Mouse (Mus musculus) liver, embryonic 13.5 days (tissue): ENCODE results near the gene Fam131b. TPM values are rescaled to one million over a fixed set of nuclear protein-coding genes. Genes with fewer than 3 reads are reported as not detected.

Experiments used
- ATAC-seq: fragments of 200-750 bp; cut with Nextera tagmentation; 2 replicates; pipeline ENCODE4 v1.8.0; 2017; ENCODE audit warnings: low read depth, mild to moderate bottlenecking, moderate number of reproducible peaks, moderate library complexity
- DNase-seq: peaks from one replicate; pipeline ENCODE4 v3.0.0; 2022
- H3K27ac ChIP-seq: fragments of 300-500 bp; sonication (generic); 2 replicates; pipeline ENCODE4 v1.5.1; 2015; ENCODE audit warnings: moderate library complexity, mild to moderate bottlenecking, inconsistent platforms
- H3K27me3 ChIP-seq: fragments of 300-500 bp; sonication (generic); 2 replicates; pipeline ENCODE4 v1.6.1; 2015; ENCODE audit warnings: mild to moderate bottlenecking, inconsistent platforms
- H3K36me3 ChIP-seq: fragments of 300-500 bp; sonication (generic); 2 replicates; pipeline ENCODE4 v1.6.1; 2015; ENCODE audit warnings: mild to moderate bottlenecking, inconsistent platforms
- H3K4me1 ChIP-seq: fragments of 300-500 bp; sonication (generic); replicated peaks from 2 replicates; pipeline ENCODE4 v1.6.1; 2015; ENCODE audit warnings: inconsistent platforms
- H3K4me2 ChIP-seq: fragments of 300-500 bp; sonication (generic); 2 replicates; pipeline ENCODE4 v1.6.1; 2015; ENCODE audit warnings: inconsistent platforms, mild to moderate bottlenecking, moderate library complexity
- H3K4me3 ChIP-seq: fragments of 300-500 bp; sonication (generic); replicated peaks from 2 replicates; pipeline ENCODE4 v1.5.1; 2015; ENCODE audit warnings: mild to moderate bottlenecking, inconsistent platforms
- H3K9ac ChIP-seq: fragments of 300-500 bp; sonication (generic); 2 replicates; pipeline ENCODE4 v1.6.1; 2015; ENCODE audit warnings: mild to moderate bottlenecking, inconsistent platforms
- H3K9me3 ChIP-seq: fragments of 300-500 bp; sonication (generic); replicated peaks from 2 replicates; pipeline ENCODE4 v1.6.1; 2016; ENCODE audit warnings: inconsistent platforms
- WGBS: fragments of 180-500 bp; shearing (Covaris S2); methylation state at CpG from one replicate; pipeline ENCODE4 v1.1.7; 2015; ENCODE audit not compliant: insufficient replicate concordance; 5-methylcytosine and 5-hydroxymethylcytosine counted together
- polyA plus RNA-seq: library from polyadenylated mRNA; unstranded; fragments of >200 nt; fragmentation: Nextera tagmentation; extraction: Ambion mirVana; gene quantifications from 2 replicates; pipeline ENCODE4 v1.2.1, GENCODE M21; 2015

Gene Fam131b
- polyA plus RNA-seq = 0.05 TPM in 2 replicates

DNA sequence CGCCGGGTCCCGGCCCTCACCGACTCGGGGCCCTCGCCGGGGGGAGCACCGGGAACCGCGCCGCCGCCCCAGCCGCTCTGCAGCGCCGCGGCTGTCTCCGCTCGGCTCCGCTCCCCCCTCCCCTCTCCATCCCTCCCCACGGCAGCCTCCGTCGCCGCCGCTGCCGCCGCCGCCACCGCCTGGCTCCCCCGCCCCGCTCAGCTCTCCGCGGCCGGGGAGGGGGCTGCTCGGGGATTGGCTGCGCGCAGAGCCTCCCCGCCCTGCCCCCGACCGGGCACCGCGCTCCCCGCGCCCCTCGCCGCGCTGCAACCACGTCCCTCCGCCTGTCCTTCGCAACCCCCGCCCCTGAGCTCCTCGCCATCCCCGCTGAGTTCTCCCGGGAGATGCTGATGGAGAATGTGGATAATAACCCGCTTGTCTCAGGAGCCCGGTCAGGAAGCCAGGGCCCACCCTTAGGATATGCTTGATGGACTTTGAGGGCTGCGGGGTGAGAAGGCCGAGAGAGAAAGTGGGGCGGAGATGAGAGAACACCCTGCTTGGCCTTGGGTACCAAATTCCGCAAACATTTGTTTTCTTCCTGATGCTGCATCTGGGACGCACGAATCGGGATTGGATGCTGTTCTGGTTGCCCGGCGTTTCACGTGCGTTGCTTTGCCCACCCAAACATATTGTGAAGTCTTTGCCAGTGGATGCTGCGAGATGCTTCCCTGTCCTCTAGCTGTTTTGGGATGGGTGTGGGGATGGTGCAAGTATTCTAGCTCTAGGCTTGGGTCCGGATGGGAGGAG is at the start of gene Fam131b:
Gene Fam131b, minus strand, starts transcription at position 162 of the 786 bp plus-strand sequence.
- Histone ChIP-seq H3K4me2 (peak within 1 kb of the TSS; percentile 69), H3K36me3 (no peaks in the 10 kb centered on the region), H3K27me3 (peaks cover 61% of the 10 kb centered on the region), H3K4me3 (peak within 1 kb of the TSS; percentile 52), H3K9ac (no peak within 1 kb of the TSS), H3K9me3 (no peaks in the 10 kb centered on the region), H3K4me1 (peaks cover 34% of the 10 kb centered on the region), H3K27ac (no peak within 1 kb of the TSS)
- ATAC-seq (no peak), DNase-seq (no peak)
- 1% methylated on average over 36 of the region's 68 CpGs for WGBS

DNA sequence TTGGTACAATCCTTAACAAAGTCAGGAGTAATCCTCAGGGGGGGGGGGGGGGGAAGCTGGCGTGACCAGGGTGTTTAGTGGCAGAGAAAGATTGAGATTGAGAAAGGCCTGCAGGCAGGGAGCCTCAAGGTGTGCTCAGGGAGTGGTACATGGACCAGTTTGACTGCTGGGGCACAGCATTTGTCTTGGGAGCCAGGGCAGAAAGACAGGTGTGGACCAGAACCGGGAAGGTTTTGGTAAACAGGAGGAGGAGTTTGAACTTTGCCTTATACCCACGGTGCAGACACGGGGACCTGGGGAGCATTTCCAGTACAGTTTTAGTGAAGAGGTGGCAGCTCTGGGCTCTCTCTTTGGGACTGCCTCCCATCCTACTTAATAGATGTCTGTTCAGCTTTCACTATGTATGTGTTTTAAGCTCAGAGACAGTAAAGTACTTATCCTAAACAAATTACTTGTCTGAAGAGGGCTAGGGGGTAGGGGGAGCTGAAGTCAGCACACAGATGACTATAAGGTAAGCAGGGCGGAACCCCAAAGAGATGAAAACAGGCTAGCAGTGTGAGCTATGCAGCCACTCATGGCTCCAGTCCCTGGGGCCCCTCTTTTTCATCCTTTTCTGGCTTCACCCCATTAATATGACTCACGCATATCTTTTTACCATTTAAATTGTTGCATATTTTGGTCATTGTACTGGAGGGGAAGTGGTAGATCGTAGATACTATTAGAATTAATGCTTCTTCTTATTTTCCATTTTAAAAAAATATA is 49.4 kb upstream of the Fam131b start:
- Histone ChIP-seq H3K4me1 (peaks cover 25% of the 10 kb centered on the region), H3K27ac (no peak overlapping the region), H3K4me3 (peak overlapping the region; percentile 54; the same call in 1 of the 2 replicates), H3K4me2 (peak overlapping the region; percentile 71), H3K27me3 (no peaks in the 10 kb centered on the region), H3K9me3 (no peaks in the 10 kb centered on the region), H3K36me3 (no peaks in the 10 kb centered on the region), H3K9ac (no peak overlapping the region)
- ATAC-seq (no peak), DNase-seq (no peak)
- WGBS = 36% methylated on average over 7 of the region's 7 CpGs

DNA sequence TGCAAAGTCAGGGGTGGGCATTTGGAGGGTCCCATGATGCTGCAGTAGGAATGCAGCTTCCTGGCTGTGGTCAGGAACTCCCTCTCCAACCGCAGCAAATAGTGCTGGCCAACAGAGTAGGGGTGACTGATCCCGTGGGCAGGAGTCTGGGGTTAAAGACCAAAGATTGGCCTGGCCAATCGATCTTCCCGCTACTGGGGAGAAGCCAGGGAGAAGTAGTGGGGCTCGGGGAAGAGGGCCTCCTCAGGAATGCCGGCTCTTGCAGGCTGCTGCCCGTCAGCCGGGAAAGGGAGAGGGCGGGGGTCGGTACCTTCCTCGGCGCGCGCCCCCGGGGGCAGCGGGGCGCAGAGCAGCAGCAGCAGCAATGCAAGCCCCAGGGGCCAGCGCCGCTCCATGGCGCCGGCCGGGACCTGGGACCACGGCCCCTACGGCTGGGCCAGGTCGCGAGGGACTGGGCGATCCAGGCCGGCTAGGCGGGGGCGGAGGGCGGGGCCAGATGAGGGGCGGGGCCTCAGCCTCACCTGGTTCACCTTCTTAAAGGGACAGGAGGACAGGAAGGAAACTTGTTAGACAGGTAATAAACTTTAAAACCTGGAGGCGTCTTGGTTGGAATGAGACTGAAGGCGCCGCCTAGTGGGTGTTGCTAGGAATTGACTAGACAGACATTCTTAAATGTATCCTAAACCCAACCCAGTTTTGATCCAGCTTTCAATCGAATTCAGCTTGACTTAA is 48.5 kb upstream of the Fam131b start, which contains the start of gene Epha1:
Gene Epha1, minus strand, starts transcription at position 453 of the 732 bp plus-strand sequence.
- no peaks in the 10 kb centered on the region for H3K9me3 ChIP-seq
- H3K36me3 ChIP-seq = no peaks in the 10 kb centered on the region
- H3K27me3 ChIP-seq = no peaks in the 10 kb centered on the region
- peak within 1 kb of the TSS; percentile 51 for H3K9ac ChIP-seq
- H3K4me1 ChIP-seq = peaks cover 25% of the 10 kb centered on the region
- peak within 1 kb of the TSS; percentile 71 for H3K4me2 ChIP-seq
- peak within 1 kb of the TSS; percentile 62; the same call in 1 of the 2 replicates for H3K27ac ChIP-seq
- ATAC-seq (peak; percentile 79), DNase-seq (no peak)
- H3K4me3 ChIP-seq = peak within 1 kb of the TSS; percentile 54
- 1% methylated on average over 36 of the region's 36 CpGs for WGBS

DNA sequence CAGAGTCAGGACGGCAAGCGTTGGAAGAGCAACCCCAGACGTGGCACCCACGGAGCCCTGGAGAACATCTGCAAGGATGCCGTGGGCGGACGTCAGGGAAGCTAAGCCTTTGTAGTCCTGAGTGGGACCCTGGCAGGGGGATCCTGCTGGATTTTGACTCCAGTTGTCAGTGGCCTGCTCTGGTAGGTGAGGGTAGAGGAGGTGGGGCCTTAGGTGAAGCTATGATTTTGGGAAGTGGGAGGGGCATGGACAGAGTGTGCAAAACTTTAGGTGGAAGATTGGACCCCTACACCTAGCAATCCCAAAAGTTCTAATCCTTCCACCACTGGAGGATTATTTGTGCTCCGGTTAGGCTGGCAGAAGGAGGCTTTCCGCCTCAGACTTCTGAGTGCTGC is 48.0 kb upstream of the Fam131b start:
- Histone ChIP-seq H3K9ac (no peak overlapping the region), H3K4me1 (peaks cover 25% of the 10 kb centered on the region)
- 46% methylated on average over 9 of the region's 9 CpGs for WGBS

DNA sequence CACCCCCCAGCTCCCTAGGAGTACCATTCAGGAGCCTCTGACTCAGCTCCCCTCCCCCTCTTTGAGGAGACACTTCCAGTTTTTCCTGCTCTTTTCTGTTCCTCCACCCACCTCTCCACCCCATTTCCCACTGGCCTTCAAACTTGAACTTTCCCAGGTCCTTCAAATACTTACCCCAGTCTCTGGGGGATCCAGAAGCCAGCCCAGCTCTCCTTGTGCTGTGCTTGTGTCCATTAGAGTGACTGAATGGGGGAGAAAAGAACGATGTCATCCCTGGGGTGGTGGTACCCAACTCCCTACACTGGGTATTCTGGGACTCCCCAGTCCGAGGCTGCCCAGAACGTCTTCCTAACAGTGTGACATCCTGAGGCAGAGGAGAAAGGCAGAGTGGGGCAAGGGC is 47.6 kb upstream of the Fam131b start:
- DNase-seq = no peak

More for the DNA sequence above, 48.0 kb upstream of the Fam131b start:
- peak overlapping the region; percentile 54 for H3K4me3 ChIP-seq
- H3K27ac ChIP-seq = no peak overlapping the region
- H3K4me2 ChIP-seq = peak overlapping the region; percentile 71
- H3K27me3 ChIP-seq = no peaks in the 10 kb centered on the region
- H3K9me3 ChIP-seq = no peaks in the 10 kb centered on the region
- H3K36me3 ChIP-seq = no peaks in the 10 kb centered on the region
- DNase-seq (no peak), ATAC-seq (peak; percentile 6; the same call in 1 of the 2 replicates)

DNA sequence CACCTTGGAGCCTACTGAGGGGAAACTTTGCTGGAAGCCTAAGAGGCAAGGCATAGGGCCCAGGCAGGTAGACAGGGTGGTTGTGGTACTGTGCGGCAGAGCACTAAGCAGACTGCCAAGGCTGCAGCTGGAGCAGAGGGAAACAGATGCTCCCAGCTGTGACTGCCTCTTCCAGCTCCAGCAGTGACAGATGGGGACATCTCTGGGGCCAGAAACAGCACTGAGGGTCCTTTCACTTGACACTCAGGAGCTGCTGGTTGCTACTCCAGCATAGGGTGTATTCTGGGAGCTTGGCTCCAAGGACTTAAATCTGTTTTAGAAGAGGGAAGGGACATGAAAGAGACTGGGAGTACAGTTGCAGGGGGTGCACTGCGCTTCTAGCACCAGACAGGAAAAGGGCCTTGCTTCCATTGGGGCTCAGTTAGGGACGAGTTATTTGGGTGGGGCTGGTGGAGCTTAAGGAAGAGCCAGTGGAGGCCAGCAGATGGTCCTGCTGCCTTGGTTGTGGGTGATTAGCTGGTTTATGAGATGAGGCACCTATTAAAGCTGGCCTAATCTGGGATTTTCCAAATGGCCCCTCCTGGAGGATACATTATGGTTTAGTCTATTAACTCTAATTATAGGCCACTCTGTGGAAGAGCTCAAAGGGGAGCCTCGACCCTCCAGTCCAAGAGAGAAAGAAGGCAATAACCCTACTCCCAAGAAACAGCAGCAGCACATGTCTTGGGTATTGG is 46.4 kb upstream of the Fam131b start:
- H3K4me1 ChIP-seq = peaks cover 20% of the 10 kb centered on the region
- 49% methylated on average over 4 of the region's 4 CpGs for WGBS
- DNase-seq = no peak

More for the DNA sequence above, 47.6 kb upstream of the Fam131b start:
- Histone ChIP-seq H3K4me3 (0 out of 2 replicates have a peak overlapping the region, but pooled peaks have one; percentile 54), H3K36me3 (no peaks in the 10 kb centered on the region), H3K27me3 (no peaks in the 10 kb centered on the region), H3K9ac (no peak overlapping the region), H3K9me3 (no peaks in the 10 kb centered on the region), H3K4me1 (peaks cover 25% of the 10 kb centered on the region), H3K4me2 (peak overlapping the region; percentile 71), H3K27ac (no peak overlapping the region)
- no peak for ATAC-seq
- WGBS = 26% methylated on average over 3 of the region's 3 CpGs

DNA sequence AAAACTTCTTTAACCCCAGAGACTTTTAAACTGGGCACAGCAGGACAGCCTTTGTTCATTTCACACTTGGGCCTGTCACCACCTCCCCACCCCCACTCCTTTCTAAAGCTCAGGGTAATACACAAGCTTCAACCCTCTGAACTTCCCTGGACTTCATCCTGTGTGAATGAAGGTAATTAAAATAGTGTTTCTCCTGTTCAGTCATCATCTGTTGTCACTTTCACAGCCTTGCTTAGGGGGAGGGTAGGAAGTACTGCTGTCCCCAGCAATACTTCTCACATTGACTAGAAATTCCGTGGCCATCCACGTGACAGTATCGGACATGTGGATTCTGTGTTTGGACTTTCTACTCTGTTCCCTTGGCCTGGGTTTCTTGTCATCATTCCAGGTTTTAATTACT is 45.4 kb upstream of the Fam131b start:
- Histone ChIP-seq H3K4me1 (peaks cover 17% of the 10 kb centered on the region), H3K27me3 (no peaks in the 10 kb centered on the region), H3K9me3 (no peaks in the 10 kb centered on the region), H3K4me2 (no peak overlapping the region), H3K4me3 (no peak overlapping the region), H3K27ac (no peak overlapping the region), H3K36me3 (no peaks in the 10 kb centered on the region), H3K9ac (no peak overlapping the region)
- 59% methylated on average over 3 of the region's 3 CpGs for WGBS
- ATAC-seq (no peak), DNase-seq (no peak)

More for the DNA sequence above, 46.4 kb upstream of the Fam131b start:
- Histone ChIP-seq H3K9me3 (no peaks in the 10 kb centered on the region), H3K4me3 (no peak overlapping the region), H3K9ac (no peak overlapping the region), H3K27me3 (no peaks in the 10 kb centered on the region), H3K27ac (no peak overlapping the region), H3K36me3 (no peaks in the 10 kb centered on the region), H3K4me2 (no peak overlapping the region)
- ATAC-seq = no peak

DNA sequence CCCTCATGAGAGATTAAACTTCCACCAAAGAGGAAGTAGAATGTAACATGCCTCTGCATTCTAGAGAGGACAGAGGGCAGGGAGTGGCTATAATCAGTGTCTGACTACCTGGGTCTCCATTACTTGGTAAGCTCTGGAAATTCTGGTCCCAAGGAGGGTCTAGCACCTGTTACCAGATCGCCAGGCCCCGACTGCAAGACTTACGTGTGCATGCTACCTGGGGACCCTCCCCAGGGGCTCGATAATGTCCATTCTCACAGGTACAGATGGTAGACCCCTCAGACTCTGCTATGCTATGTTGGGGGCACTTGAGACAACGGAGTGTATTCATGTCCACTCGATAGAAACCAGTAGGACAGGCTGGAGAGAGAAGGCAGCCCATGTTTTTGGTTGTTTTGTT is 40.8 kb upstream of the Fam131b start:
- no peak overlapping the region for H3K27ac ChIP-seq
- no peaks in the 10 kb centered on the region for H3K27me3 ChIP-seq
- H3K4me3 ChIP-seq = no peak overlapping the region
- no peak for ATAC-seq
- no peak overlapping the region for H3K4me2 ChIP-seq
- H3K36me3 ChIP-seq = no peaks in the 10 kb centered on the region; the same call in 1 of the 2 replicates
- H3K4me1 ChIP-seq = 0 out of 2 replicates have a peak, but pooled peaks cover 8% of the 10 kb centered on the region
- no peak for DNase-seq
- no peaks in the 10 kb centered on the region for H3K9me3 ChIP-seq
- no peak overlapping the region for H3K9ac ChIP-seq
- 74% methylated on average over 6 of the region's 6 CpGs for WGBS

DNA sequence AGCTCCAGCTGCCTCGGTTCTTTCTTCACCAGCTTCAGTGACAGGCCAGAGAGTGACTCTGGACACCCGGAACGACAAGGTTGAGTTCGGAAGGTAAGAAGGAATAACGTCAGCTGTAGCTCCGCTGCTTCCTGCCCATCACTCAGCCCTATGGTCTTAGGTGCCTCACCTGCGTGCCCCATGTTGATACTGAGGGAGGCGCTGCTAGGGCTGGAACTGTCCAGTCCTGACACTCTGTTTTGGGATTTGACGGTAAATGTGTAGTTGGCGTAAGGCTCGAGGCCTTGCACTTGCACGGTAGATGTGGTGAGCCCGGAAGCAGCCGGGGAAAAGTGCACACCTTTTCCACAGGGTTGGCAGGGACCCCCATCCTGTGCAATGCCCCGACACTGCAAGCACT is 40.2 kb upstream of the Fam131b start:
- H3K4me2 ChIP-seq = no peak overlapping the region
- H3K9ac ChIP-seq = no peak overlapping the region
- no peaks in the 10 kb centered on the region for H3K9me3 ChIP-seq
- 0 out of 2 replicates have a peak, but pooled peaks cover 8% of the 10 kb centered on the region for H3K4me1 ChIP-seq
- H3K27me3 ChIP-seq = no peaks in the 10 kb centered on the region
- H3K4me3 ChIP-seq = no peak overlapping the region
- no peaks in the 10 kb centered on the region; the same call in 1 of the 2 replicates for H3K36me3 ChIP-seq
- no peak overlapping the region for H3K27ac ChIP-seq
- ATAC-seq = no peak
- no peak for DNase-seq
- 84% methylated on average over 15 of the region's 15 CpGs for WGBS

DNA sequence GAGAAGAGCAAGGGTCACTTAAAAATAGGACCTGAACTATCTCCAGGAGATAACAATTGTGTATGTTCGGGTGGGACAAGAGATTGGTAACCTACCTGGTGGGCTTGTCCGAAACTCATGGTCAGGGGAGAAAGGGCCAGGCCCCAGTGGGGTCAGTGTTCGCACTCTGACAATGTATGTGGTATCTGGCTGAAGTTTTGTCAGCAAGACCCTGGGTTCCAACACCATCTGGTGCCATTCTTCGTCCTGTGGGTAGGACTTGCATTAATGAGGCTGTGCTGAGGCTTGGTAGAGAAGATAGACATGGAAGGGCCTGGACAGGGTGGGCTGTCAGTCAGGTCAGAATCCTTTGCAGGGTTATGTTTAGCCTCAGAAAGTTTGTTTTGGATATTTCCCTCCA is 39.6 kb upstream of the Fam131b start:
- no peak for DNase-seq
- H3K27me3 ChIP-seq = no peaks in the 10 kb centered on the region
- no peak overlapping the region for H3K27ac ChIP-seq
- H3K36me3 ChIP-seq = peaks cover 4% of the 10 kb centered on the region; the same call in 1 of the 2 replicates
- no peak overlapping the region for H3K4me2 ChIP-seq
- 0 out of 2 replicates have a peak, but pooled peaks cover 8% of the 10 kb centered on the region for H3K4me1 ChIP-seq
- H3K9ac ChIP-seq = no peak overlapping the region
- 53% methylated on average over 4 of the region's 4 CpGs for WGBS
- no peak for ATAC-seq
- no peaks in the 10 kb centered on the region for H3K9me3 ChIP-seq
- H3K4me3 ChIP-seq = no peak overlapping the region
